Mouse (Mus musculus) limb, embryonic 10.5 days (tissue): Measurements from ENCODE around the gene Fam181a. TPM values are rescaled to one million over a fixed set of nuclear protein-coding genes. Genes with fewer than 3 reads are reported as not detected.

Source experiments
- DNase-seq: peaks from one replicate; pipeline ENCODE4 v3.0.0-alpha.2; 2017; ENCODE audit warnings: low spot score
- H3K27ac ChIP-seq: fragments of 300-500 bp; sonication (generic); 2 replicates; pipeline ENCODE4 v1.5.1; 2016; ENCODE audit warnings: mild to moderate bottlenecking
- H3K27me3 ChIP-seq: fragments of 300-500 bp; sonication (generic); 2 replicates; pipeline ENCODE4 v1.6.1; 2016; ENCODE audit warnings: low read depth, mild to moderate bottlenecking; ENCODE audit not compliant: poor library complexity, severe bottlenecking
- H3K36me3 ChIP-seq: fragments of 300-500 bp; sonication (generic); 2 replicates; pipeline ENCODE4 v1.6.1; 2016; ENCODE audit warnings: mild to moderate bottlenecking, moderate library complexity
- H3K4me1 ChIP-seq: fragments of 300-500 bp; sonication (generic); 2 replicates; pipeline ENCODE4 v1.6.1; 2016
- H3K4me3 ChIP-seq: fragments of 300-500 bp; sonication (generic); 2 replicates; pipeline ENCODE4 v1.5.1; 2016; ENCODE audit warnings: mild to moderate bottlenecking, moderate library complexity
- H3K9me3 ChIP-seq: fragments of 300-500 bp; sonication (generic); replicated peaks from 2 replicates; pipeline ENCODE4 v1.6.1; 2016; ENCODE audit warnings: mild to moderate bottlenecking
- WGBS: fragments of 180-500 bp; shearing (Covaris S2); methylation state at CpG from one replicate; pipeline ENCODE4 v1.1.7; 2016; 5-methylcytosine and 5-hydroxymethylcytosine counted together
- polyA plus RNA-seq: library from polyadenylated mRNA; unstranded; fragments of >200 nt; fragmentation: Nextera tagmentation; extraction: Ambion mirVana; gene quantifications from 2 replicates; pipeline ENCODE4 v1.2.1, GENCODE M21; 2016

Fam181a gene
- not detected in 2 replicates for polyA plus RNA-seq

GRCm38 (mm10) chr12:103310744-103311267, at the start of gene Fam181a:
Gene Fam181a, plus strand, starts transcription at chr12:103310975.
- Histone ChIP-seq H3K27me3 (peaks cover 35% of the 10 kb centered on the region), H3K9me3 (no peaks in the 10 kb centered on the region), H3K4me3 (no peak within 1 kb of the TSS), H3K27ac (no peak within 1 kb of the TSS), H3K36me3 (no peaks in the 10 kb centered on the region), H3K4me1 (peaks cover 17% of the 10 kb centered on the region)
- DNase-seq = no peak
- 67% methylated on average over 2 of the region's 2 CpGs for WGBS

- Histone ChIP-seq H3K27me3 (no peaks in the 10 kb centered on the region), H3K4me1 (0 out of 2 replicates have a peak, but pooled peaks cover 6% of the 10 kb centered on the region), H3K36me3 (no peaks in the 10 kb centered on the region), H3K4me3 (no peak overlapping the region), H3K27ac (no peak overlapping the region), H3K9me3 (no peaks in the 10 kb centered on the region)
- DNase-seq = peak; percentile 55
- WGBS = 66% methylated on average over 13 of the region's 13 CpGs
Observed at GRCm38 (mm10) chr12:103262017-103262865, 48.5 kb upstream of the Fam181a start.

GRCm38 (mm10) chr12:103266605-103267004, 44.2 kb upstream of the Fam181a start:
- no peak for DNase-seq
- no peak overlapping the region for H3K27ac ChIP-seq
- H3K27me3 ChIP-seq = no peaks in the 10 kb centered on the region
- no peaks in the 10 kb centered on the region for H3K9me3 ChIP-seq
- H3K4me3 ChIP-seq = no peak overlapping the region
- no peaks in the 10 kb centered on the region for H3K36me3 ChIP-seq
- 22% methylated on average over 3 of the region's 3 CpGs for WGBS
- H3K4me1 ChIP-seq = peaks cover 13% of the 10 kb centered on the region

- Histone ChIP-seq H3K27me3 (no peaks in the 10 kb centered on the region), H3K4me3 (no peak overlapping the region), H3K36me3 (no peaks in the 10 kb centered on the region), H3K4me1 (peaks cover 10% of the 10 kb centered on the region), H3K27ac (no peak overlapping the region), H3K9me3 (no peaks in the 10 kb centered on the region)
- DNase-seq = no peak
- 92% methylated on average over 3 of the region's 3 CpGs for WGBS
Observed at GRCm38 (mm10) chr12:103272176-103272575, 38.6 kb upstream of the Fam181a start.

GRCm38 (mm10) chr12:103273051-103273450, 37.7 kb upstream of the Fam181a start:
- DNase-seq = no peak
- WGBS = 63% methylated on average over 6 of the region's 6 CpGs
- H3K4me1 ChIP-seq = peaks cover 3% of the 10 kb centered on the region
- H3K9me3 ChIP-seq = no peaks in the 10 kb centered on the region
- no peak overlapping the region for H3K27ac ChIP-seq
- no peaks in the 10 kb centered on the region for H3K27me3 ChIP-seq
- no peaks in the 10 kb centered on the region for H3K36me3 ChIP-seq
- H3K4me3 ChIP-seq = no peak overlapping the region

GRCm38 (mm10) chr12:103273732-103274131, 37.0 kb upstream of the Fam181a start:
- Histone ChIP-seq H3K27ac (no peak overlapping the region), H3K4me3 (no peak overlapping the region), H3K9me3 (no peaks in the 10 kb centered on the region), H3K4me1 (no peaks in the 10 kb centered on the region), H3K36me3 (no peaks in the 10 kb centered on the region), H3K27me3 (no peaks in the 10 kb centered on the region)
- WGBS = 92% methylated on average over 2 of the region's 2 CpGs
- no peak for DNase-seq

- Histone ChIP-seq H3K27ac (no peak overlapping the region), H3K36me3 (no peaks in the 10 kb centered on the region), H3K4me1 (peaks cover under 1% of the 10 kb centered on the region; the same call in 1 of the 2 replicates), H3K9me3 (no peaks in the 10 kb centered on the region), H3K27me3 (no peaks in the 10 kb centered on the region), H3K4me3 (no peak overlapping the region)
- no peak for DNase-seq
- WGBS = 85% methylated on average over 4 of the region's 4 CpGs
Observed at GRCm38 (mm10) chr12:103276422-103276821, 34.4 kb upstream of the Fam181a start.

GRCm38 (mm10) chr12:103281491-103281890, 29.3 kb upstream of the Fam181a start:
- DNase-seq = no peak
- Histone ChIP-seq H3K4me3 (no peak overlapping the region), H3K27me3 (0 out of 2 replicates have a peak, but pooled peaks cover 6% of the 10 kb centered on the region), H3K36me3 (no peaks in the 10 kb centered on the region), H3K27ac (no peak overlapping the region), H3K9me3 (no peaks in the 10 kb centered on the region), H3K4me1 (peaks cover 13% of the 10 kb centered on the region; the same call in 1 of the 2 replicates)
- WGBS = 44% methylated on average over 2 of the region's 2 CpGs

- Histone ChIP-seq H3K4me1 (peaks cover 13% of the 10 kb centered on the region; the same call in 1 of the 2 replicates), H3K36me3 (no peaks in the 10 kb centered on the region), H3K27me3 (0 out of 2 replicates have a peak, but pooled peaks cover 6% of the 10 kb centered on the region), H3K9me3 (no peaks in the 10 kb centered on the region), H3K4me3 (no peak overlapping the region), H3K27ac (no peak overlapping the region)
- WGBS = 41% methylated on average over 4 of the region's 4 CpGs
- no peak for DNase-seq
Observed at GRCm38 (mm10) chr12:103281912-103282311, 28.9 kb upstream of the Fam181a start.

GRCm38 (mm10) chr12:103282936-103283335, 27.8 kb upstream of the Fam181a start:
- Histone ChIP-seq H3K27me3 (0 out of 2 replicates have a peak, but pooled peaks cover 6% of the 10 kb centered on the region), H3K36me3 (no peaks in the 10 kb centered on the region), H3K27ac (no peak overlapping the region), H3K9me3 (no peaks in the 10 kb centered on the region), H3K4me3 (no peak overlapping the region), H3K4me1 (peaks cover 13% of the 10 kb centered on the region; the same call in 1 of the 2 replicates)
- 74% methylated on average over 6 of the region's 6 CpGs for WGBS
- DNase-seq = no peak

- no peak overlapping the region for H3K27ac ChIP-seq
- WGBS = 93% methylated on average over 3 of the region's 3 CpGs
- H3K27me3 ChIP-seq = 0 out of 2 replicates have a peak, but pooled peaks cover 6% of the 10 kb centered on the region
- no peaks in the 10 kb centered on the region for H3K36me3 ChIP-seq
- H3K9me3 ChIP-seq = no peaks in the 10 kb centered on the region
- H3K4me1 ChIP-seq = peaks cover 13% of the 10 kb centered on the region; the same call in 1 of the 2 replicates
- no peak for DNase-seq
- H3K4me3 ChIP-seq = no peak overlapping the region
Observed at GRCm38 (mm10) chr12:103283411-103283810, 27.4 kb upstream of the Fam181a start.

GRCm38 (mm10) chr12:103287276-103287675, 23.5 kb upstream of the Fam181a start:
- no peaks in the 10 kb centered on the region for H3K9me3 ChIP-seq
- H3K27ac ChIP-seq = no peak overlapping the region
- DNase-seq = no peak
- H3K4me1 ChIP-seq = peaks cover 6% of the 10 kb centered on the region; the same call in 1 of the 2 replicates
- H3K4me3 ChIP-seq = no peak overlapping the region
- no peaks in the 10 kb centered on the region for H3K36me3 ChIP-seq
- H3K27me3 ChIP-seq = 0 out of 2 replicates have a peak, but pooled peaks cover 6% of the 10 kb centered on the region
- WGBS = 72% methylated on average over 4 of the region's 4 CpGs

- Histone ChIP-seq H3K9me3 (no peaks in the 10 kb centered on the region), H3K36me3 (no peaks in the 10 kb centered on the region), H3K4me3 (no peak overlapping the region), H3K27me3 (no peaks in the 10 kb centered on the region), H3K4me1 (peaks cover 4% of the 10 kb centered on the region; the same call in 1 of the 2 replicates), H3K27ac (no peak overlapping the region)
- 90% methylated on average over 3 of the region's 3 CpGs for WGBS
- DNase-seq = no peak
Observed at GRCm38 (mm10) chr12:103292366-103292765, 18.4 kb upstream of the Fam181a start.
